Mouse (Mus musculus) E14TG2a.4 (cell line): Measurements from ENCODE around the gene 9430097D07Rik.

ENCODE experiments used
- CTCF ChIP-seq: conservative IDR thresholded peaks from 2 replicates; pipeline ENCODE4 v1.5.1; 2014; ENCODE audit warnings: low read length
- NANOG ChIP-seq: IDR thresholded peaks from 2 replicates; pipeline ENCODE4 v1.6.1; 2014; ENCODE audit warnings: borderline replicate concordance, low read length, mixed read lengths
- POU5F1 ChIP-seq: IDR thresholded peaks from 2 replicates; pipeline ENCODE4 v1.6.1; 2014; ENCODE audit warnings: low read length, borderline replicate concordance

GRCm38 (mm10) chr2:32528326-32528725 is 47.2 kb downstream of the 9430097D07Rik start:
- TF ChIP-seq CTCF (no peak), NANOG (no peak), POU5F1 (no peak)
